Mouse (Mus musculus): ENCODE results near the gene Mcam.

- TF ChIP-seq POLR2A (IDR thresholded peaks at IDR 0.05; ENCODE audit: insufficient read depth, low read length) (no peak), EP300 (IDR thresholded peaks at IDR 0.05; ENCODE audit: insufficient read depth, low read depth, low read length) (no peak)
Measured at GRCm38 (mm10) chr9:44087761-44088455, 46.4 kb upstream of the Mcam start.

Measured in ES-Bruce4 (cell line).